Mouse (Mus musculus): ENCODE data around the gene Obsl1. TPM values are rescaled to one million over a fixed set of nuclear protein-coding genes. Genes with fewer than 3 reads are reported as not detected.

Obsl1 gene
- 21.0 and 22.8 TPM in 2 replicates for polyA plus RNA-seq (2015; fragmentation: Nextera tagmentation; extraction: Ambion mirVana)

DNA sequence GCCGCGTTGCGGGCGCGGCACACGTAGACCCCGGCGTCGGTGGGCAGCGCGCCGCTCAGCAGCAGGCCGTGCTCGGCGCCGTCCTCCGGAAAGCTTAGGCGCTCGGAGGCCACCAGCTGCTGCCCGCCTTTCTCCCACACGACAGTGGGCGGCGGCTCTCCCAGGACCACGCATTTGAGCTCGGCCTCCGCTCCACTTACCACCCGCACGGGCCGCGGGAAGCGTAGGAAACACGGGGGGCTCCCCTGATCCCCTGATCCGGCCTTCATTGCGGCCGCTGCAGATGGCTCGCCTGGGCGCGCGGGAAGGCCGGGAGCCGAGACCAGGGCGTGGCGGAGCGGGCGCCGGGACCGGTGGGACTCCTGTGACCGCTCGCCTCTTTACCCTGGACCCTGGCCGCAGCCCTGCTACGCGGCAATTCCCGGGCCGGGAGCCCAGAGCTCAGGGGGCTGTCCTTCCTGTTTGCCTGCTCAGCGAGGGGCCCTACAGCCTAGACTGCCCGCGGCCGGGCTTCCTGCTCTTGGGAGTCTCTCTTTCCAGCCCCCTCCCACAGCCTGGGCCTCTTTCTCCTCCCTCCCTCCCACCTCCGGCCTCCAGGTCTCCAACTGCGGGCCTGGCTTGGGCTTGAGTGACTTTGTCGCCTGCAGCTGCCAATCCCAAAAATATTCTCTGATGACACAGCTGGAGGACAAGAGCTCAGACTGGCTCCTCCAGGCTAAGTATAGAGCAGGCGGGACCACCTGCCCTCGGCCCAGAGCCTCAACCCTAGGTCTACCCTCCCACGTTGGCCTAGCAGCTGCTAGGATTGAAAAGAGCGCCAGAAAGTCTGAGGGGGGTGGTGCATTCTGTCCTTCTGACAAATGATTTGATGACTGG lies at the start of gene Obsl1:
Obsl1 (minus strand) TSS at position 497 of the 876 bp plus-strand sequence.
- Histone ChIP-seq H3K4me3 (peak within 1 kb of the TSS; percentile 79), H3K9me3 (no peaks in the 10 kb centered on the region), H3K27me3 (peaks cover 52% of the 10 kb centered on the region), H3K36me3 (peaks cover 17% of the 10 kb centered on the region), H3K4me1 (replicated peaks) (peaks cover 40% of the 10 kb centered on the region), H3K4me2 (peak within 1 kb of the TSS; percentile 90), H3K9ac (peak within 1 kb of the TSS; percentile 97), H3K27ac (peak within 1 kb of the TSS; percentile 94)
- WGBS: under 1% methylated on average over 45 of the region's 65 CpGs
- peak; percentile 71 for ATAC-seq (ENCODE audit: low FRiP score)

DNA sequence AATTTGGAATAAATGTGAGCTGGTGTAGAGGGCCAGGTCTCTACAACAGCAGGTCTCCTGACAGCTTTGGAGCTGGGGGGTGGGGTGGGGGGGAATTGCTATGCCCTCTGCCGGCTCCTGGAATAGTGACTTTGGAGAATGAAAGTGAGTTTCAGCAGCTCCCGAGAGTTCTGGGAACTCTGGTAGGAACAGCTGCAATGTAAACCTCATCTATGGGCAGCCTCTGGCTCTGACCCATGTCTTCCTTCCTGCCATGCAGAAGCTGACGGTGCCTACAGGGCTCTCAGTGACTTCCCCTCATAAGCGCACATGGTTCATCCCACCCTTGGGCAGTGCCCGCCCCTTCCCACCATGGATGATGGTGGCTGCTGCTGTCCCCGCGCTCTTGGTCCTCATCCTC lies 49.4 kb upstream of the Obsl1 start:
- Histone ChIP-seq H3K9ac (no peak overlapping the region), H3K27me3 (no peaks in the 10 kb centered on the region), H3K4me2 (no peak overlapping the region), H3K27ac (no peak overlapping the region), H3K36me3 (peaks cover 77% of the 10 kb centered on the region), H3K9me3 (no peaks in the 10 kb centered on the region), H3K4me1 (replicated peaks) (peaks cover 17% of the 10 kb centered on the region), H3K4me3 (no peak overlapping the region)
- 91% methylated on average over 7 of the region's 7 CpGs for WGBS
- no peak for ATAC-seq (ENCODE audit: low FRiP score)

DNA sequence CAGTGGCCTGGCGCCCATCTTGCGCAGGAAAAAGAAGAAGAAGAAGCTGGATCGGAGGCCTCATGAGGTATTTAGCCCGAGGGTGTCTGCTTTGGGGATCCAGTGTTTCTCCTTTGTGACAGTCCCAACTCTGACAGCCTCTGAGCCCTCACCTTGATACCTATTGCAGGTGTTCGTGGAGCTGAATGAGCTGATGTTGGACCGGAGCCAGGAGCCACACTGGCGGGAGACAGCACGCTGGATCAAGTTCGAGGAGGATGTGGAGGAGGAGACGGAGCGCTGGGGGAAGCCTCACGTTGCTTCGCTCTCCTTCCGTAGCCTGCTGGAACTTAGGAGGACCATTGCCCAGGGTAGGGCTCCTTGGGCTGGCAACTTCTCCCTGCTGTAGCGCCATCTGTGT lies 44.3 kb upstream of the Obsl1 start:
- Histone ChIP-seq H3K9me3 (no peaks in the 10 kb centered on the region), H3K9ac (no peak overlapping the region), H3K36me3 (peaks cover 75% of the 10 kb centered on the region), H3K4me3 (no peak overlapping the region), H3K27me3 (no peaks in the 10 kb centered on the region), H3K27ac (no peak overlapping the region), H3K4me1 (replicated peaks) (peaks cover 23% of the 10 kb centered on the region), H3K4me2 (no peak overlapping the region)
- ATAC-seq (ENCODE audit: low FRiP score): no peak
- WGBS: 89% methylated on average over 15 of the region's 15 CpGs

DNA sequence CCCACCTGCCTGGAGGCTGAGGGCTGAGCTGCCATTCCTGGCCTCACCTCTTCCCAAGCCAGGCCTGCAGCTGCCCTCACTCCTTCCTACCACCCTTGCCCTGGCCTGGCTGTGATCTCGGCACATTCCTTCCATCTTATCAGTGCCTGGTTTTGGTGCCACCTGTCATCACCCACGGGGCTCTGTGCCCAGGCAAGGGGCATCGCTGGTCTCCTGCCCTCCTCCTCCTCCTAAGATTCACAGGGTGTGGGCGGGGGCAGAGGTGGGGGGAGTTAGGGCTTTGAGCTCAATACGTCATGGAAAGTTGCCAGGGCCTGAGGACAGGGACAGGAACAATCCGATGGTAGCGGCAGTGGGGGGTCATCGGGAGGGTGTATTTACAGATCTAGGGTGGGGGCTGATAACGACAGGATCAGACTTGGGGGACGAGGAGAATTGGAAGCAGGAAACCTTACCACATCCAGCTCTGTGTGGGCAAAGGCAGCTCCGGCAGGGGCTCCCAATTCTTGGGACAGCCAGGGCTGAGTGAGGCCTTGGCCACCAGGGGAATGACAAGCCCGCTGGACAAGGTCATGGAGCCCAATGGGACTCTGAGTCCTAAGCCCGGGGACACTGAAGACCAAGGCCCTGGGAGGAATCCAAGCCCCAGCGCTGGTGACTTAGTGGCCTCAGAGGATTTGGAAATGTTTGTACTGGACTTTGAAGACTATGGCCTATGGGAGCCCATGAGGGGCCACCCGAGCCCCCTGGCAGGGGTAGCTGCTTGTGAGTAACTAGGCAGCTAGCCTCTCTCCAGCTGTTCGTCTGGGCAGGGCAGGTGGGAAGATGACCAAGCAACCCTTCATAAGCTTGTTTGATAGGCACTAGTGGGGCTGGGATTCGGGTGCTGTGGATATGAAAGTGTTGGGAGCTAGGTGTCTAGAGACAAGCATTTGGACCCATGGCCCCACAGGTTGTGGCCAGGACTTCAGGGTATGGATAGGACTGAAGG lies 43.3 kb upstream of the Obsl1 start:
- H3K4me2 ChIP-seq: no peak overlapping the region
- ATAC-seq (ENCODE audit: low FRiP score): no peak

DNA sequence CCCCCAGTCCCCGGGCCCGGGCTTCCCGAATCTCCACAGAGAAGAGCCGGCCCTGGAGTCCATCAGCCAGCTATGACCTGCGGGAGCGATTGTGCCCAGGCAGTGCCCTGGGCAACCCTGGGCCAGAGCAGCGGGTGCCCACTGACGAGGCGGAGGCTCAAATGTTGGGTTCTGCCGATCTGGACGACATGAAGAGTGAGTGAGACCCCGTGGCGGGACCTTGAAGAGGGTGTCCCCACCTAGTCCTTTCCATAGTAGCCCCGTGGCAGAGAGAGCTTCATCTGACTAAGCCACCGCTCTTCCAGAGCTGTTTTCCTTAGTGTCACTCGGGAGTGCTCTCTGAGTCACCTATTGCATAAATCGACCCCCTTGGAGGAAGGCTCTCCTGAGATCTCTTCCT lies 42.6 kb upstream of the Obsl1 start:
- 94% methylated on average over 17 of the region's 17 CpGs for WGBS
- Histone ChIP-seq H3K27ac (no peak overlapping the region), H3K9me3 (no peaks in the 10 kb centered on the region), H3K4me3 (no peak overlapping the region), H3K4me1 (replicated peaks) (peaks cover 26% of the 10 kb centered on the region), H3K36me3 (peaks cover 58% of the 10 kb centered on the region), H3K4me2 (no peak overlapping the region), H3K27me3 (no peaks in the 10 kb centered on the region), H3K9ac (no peak overlapping the region)
- no peak for ATAC-seq (ENCODE audit: low FRiP score)

More for the DNA sequence above, 43.3 kb upstream of the Obsl1 start:
- no peak overlapping the region for H3K4me3 ChIP-seq
- no peaks in the 10 kb centered on the region for H3K9me3 ChIP-seq
- H3K9ac ChIP-seq: no peak overlapping the region
- no peaks in the 10 kb centered on the region for H3K27me3 ChIP-seq
- WGBS: 91% methylated on average over 17 of the region's 17 CpGs
- H3K27ac ChIP-seq: no peak overlapping the region
- peaks cover 26% of the 10 kb centered on the region for H3K4me1 ChIP-seq (replicated peaks)
- peaks cover 65% of the 10 kb centered on the region for H3K36me3 ChIP-seq

DNA sequence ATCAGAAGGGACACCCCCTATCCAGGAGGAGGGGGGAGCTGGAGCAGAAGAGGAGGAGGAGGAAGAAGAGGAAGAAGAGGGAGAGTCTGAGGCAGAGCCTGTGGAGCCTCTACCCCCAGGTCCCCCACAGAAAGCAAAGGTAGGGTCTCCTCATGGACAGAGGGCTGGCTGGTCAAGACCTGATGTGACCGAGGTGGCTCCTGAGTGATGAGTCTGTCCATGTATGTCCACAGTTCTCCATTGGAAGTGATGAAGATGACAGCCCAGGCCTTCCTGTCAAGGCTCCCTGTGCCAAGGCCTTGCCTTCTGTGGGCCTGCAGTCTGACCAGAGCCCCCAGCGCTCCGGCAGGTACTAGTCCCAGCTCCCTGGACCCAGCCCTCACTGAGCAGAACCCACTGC lies 41.8 kb upstream of the Obsl1 start:
- Histone ChIP-seq H3K9me3 (no peaks in the 10 kb centered on the region), H3K4me3 (no peak overlapping the region), H3K27ac (no peak overlapping the region), H3K36me3 (peaks cover 50% of the 10 kb centered on the region), H3K4me2 (no peak overlapping the region), H3K9ac (no peak overlapping the region), H3K27me3 (no peaks in the 10 kb centered on the region), H3K4me1 (replicated peaks) (peaks cover 26% of the 10 kb centered on the region)
- 100% methylated on average over 3 of the region's 3 CpGs for WGBS
- ATAC-seq (ENCODE audit: low FRiP score): no peak

DNA sequence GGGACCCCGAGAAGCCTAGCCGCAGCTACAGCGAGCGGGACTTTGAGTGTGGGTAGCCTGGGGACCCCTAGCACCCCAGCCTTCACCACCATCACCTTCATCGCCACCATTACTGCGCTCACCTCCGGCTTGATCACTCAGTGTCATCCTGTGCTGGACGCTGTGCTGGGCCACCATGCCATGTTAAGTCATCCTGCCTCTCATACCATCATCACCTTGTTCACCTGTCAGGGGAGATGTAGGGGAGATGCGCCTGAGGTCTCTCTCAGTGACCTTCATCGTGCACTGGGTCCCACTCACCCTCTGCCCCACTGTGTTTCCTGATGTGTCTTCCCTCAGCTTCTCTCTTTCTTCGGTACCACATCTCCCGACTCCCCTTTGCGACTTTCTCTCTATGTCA lies 41.1 kb upstream of the Obsl1 start:
- peaks cover 26% of the 10 kb centered on the region for H3K4me1 ChIP-seq (replicated peaks)
- H3K4me2 ChIP-seq: peak overlapping the region; percentile 68
- 0 out of 2 replicates have a peak, but pooled peaks have one; percentile 5 for ATAC-seq (ENCODE audit: low FRiP score)
- H3K27ac ChIP-seq: no peak overlapping the region
- H3K4me3 ChIP-seq: peak overlapping the region; percentile 76
- H3K9me3 ChIP-seq: no peaks in the 10 kb centered on the region
- peak overlapping the region; percentile 94; the same call in 1 of the 2 replicates for H3K9ac ChIP-seq
- 97% methylated on average over 13 of the region's 13 CpGs for WGBS
- H3K36me3 ChIP-seq: peaks cover 43% of the 10 kb centered on the region
- H3K27me3 ChIP-seq: no peaks in the 10 kb centered on the region

DNA sequence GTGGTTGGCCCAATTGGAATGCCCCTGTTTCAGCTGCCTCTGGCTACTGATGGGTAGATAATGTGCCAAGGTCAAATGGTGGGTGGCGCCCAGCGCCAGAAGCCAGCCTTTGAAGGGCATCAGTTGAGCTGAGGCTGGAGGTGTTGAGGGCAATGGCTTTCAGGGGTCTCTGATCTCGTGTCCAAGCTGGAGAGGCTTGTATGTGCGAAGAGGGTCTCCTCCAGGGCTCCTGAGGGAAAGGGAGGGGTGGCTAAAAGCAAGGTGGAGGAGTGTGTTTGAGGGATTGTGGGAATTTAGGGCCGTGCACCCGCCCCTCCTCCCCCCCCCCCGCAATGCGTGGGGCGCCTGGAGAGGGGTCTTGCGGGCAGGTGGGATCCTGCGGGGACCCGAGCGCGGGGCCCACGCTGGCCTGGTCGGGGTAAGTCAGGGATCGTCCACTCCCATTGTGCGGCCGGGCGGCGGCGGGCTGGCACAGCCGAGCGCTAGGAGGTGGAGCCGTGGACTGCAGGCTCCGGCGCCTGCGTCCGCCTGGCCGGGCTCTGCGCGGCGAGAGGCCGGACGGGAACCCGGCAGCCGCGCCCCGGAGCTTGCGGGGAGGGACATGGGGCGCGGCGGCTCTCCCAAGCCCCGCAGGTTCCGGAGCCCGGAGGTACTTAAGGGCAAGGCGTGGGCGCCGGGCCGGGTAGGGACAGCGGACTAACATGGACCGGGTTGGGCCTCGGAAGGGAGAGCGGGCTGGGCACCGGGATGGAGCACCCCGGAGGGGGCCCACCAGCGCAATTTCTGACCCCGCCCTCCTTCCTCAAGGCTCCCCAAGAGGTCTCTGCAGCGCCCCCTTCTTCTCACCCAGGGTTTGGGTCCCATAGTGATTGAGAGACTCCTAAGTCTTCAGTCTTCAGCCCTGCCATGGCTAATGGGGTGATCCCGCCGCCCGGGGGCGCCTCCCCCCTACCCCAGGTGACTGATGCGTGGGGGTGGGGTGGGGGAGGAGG lies 40.0 kb upstream of the Obsl1 start, which contains the start of gene Slc4a3:
Slc4a3 (plus strand) TSS at position 302 of the 992 bp plus-strand sequence.
- peak within 1 kb of the TSS; percentile 68 for H3K4me2 ChIP-seq
- H3K9ac ChIP-seq: peak within 1 kb of the TSS; percentile 94
- peak within 1 kb of the TSS; percentile 76 for H3K4me3 ChIP-seq
- peaks cover 32% of the 10 kb centered on the region for H3K36me3 ChIP-seq
- peak within 1 kb of the TSS; percentile 87 for H3K27ac ChIP-seq
- peaks cover 26% of the 10 kb centered on the region for H3K4me1 ChIP-seq (replicated peaks)
- H3K27me3 ChIP-seq: no peaks in the 10 kb centered on the region
- peak; percentile 87 for ATAC-seq (ENCODE audit: low FRiP score)
- no peaks in the 10 kb centered on the region for H3K9me3 ChIP-seq
- WGBS: 1% methylated on average over 56 of the region's 64 CpGs

DNA sequence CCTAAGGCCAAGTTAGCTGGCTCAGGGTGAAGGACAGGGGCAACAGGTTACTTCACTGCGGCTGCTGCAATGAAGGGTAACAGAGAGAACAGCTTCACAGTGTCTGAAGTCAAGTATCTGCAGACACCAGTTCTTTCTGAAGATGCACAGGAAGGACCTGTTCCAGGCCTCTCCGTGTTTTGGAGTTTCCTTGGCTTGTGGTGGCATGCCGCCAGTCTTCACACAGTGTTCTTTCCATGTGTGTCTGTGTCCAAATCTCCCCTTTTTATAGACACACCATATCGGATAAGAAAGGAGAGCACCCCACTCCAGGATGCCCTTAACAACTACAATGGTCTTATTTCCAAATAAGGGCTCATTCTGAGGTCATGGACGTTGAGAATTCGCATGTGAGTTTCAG lies 38.1 kb upstream of the Obsl1 start:
- Histone ChIP-seq H3K9me3 (no peaks in the 10 kb centered on the region), H3K4me3 (no peak overlapping the region), H3K9ac (no peak overlapping the region), H3K36me3 (peaks cover 13% of the 10 kb centered on the region), H3K27ac (no peak overlapping the region), H3K4me2 (no peak overlapping the region), H3K27me3 (no peaks in the 10 kb centered on the region), H3K4me1 (replicated peaks) (peaks cover 26% of the 10 kb centered on the region)
- ATAC-seq (ENCODE audit: low FRiP score): no peak
- WGBS: 89% methylated on average over 6 of the region's 6 CpGs

DNA sequence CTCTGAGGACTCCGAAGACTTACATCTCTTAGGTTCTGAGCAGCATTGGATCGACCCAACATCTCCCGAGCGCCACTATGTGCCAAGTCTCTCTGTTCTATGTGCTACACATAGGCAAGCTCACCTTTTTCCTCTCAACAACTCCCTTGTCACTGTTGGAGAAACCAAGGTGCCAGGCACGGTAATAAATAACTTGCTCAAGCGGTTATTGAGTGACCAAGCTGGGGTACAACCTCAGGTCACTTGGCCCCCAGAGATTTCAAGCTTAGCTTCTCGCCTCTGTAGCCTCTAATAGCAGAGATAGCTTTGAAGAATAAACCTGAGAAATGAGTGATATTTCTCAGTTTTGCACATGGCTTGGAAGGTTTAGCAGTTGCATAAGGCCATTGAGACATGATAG lies 35.2 kb upstream of the Obsl1 start:
- H3K9me3 ChIP-seq: no peaks in the 10 kb centered on the region
- no peak overlapping the region for H3K4me2 ChIP-seq
- peaks cover 13% of the 10 kb centered on the region for H3K36me3 ChIP-seq
- no peak overlapping the region for H3K27ac ChIP-seq
- peaks cover 8% of the 10 kb centered on the region for H3K4me1 ChIP-seq (replicated peaks)
- no peak overlapping the region for H3K4me3 ChIP-seq
- H3K9ac ChIP-seq: no peak overlapping the region
- H3K27me3 ChIP-seq: no peaks in the 10 kb centered on the region
- WGBS: 92% methylated on average over 7 of the region's 7 CpGs
- ATAC-seq (ENCODE audit: low FRiP score): no peak

DNA sequence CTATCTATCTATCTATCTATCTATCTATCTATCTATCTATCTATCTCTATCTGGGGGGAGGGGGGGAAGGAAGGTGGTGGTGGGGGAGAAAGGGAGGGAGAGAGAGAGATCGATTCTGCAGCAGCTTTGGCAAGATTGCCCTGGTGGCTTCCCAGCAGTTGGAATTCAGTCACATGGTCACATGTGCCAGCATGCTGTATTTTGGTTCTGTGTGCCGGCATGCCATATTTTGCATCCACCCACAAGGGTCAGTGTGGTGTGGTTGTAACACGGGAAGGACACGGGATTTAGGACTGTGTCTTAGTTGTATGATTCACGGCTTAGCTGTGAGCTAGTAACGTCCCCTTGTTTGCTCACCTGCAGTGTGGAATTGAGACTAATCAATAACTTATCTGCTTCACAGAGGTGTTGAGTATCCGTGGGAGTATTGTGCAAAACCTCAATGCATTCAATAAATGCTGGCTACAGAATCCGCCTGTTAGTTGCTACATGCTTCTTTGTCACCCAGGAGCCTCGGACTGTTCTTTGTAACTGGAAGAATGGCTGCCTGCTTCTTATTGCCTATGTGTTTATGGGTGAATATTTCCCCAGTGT lies 32.4 kb upstream of the Obsl1 start:
- H3K27me3 ChIP-seq: no peaks in the 10 kb centered on the region
- H3K27ac ChIP-seq: no peak overlapping the region
- peaks cover 39% of the 10 kb centered on the region for H3K36me3 ChIP-seq
- no peaks in the 10 kb centered on the region for H3K9me3 ChIP-seq
- no peak for ATAC-seq (ENCODE audit: low FRiP score)
- H3K4me3 ChIP-seq: no peak overlapping the region
- H3K9ac ChIP-seq: no peak overlapping the region
- H3K4me2 ChIP-seq: no peak overlapping the region
- H3K4me1 ChIP-seq (replicated peaks): no peaks in the 10 kb centered on the region
- 84% methylated on average over 9 of the region's 9 CpGs for WGBS
